Mouse (Mus musculus): ENCODE measurements around the gene Blm.

GRCm38 (mm10) chr7:80410380-80410779 is 124.5 kb downstream of the Blm start:
- TF ChIP-seq POLR2A (IDR thresholded peaks at IDR 0.05; ENCODE audit: borderline replicate concordance, control insufficient read depth, low read depth, low read length) (no peak), CTCF (IDR thresholded peaks at IDR 0.05; ENCODE audit: control insufficient read depth, insufficient read depth, low read length) (no peak)
